Mouse (Mus musculus): ENCODE results near the gene Zfp1. TPM values are rescaled to one million over a fixed set of nuclear protein-coding genes. Genes with fewer than 3 reads are reported as not detected.

Zfp1 gene
- polyA plus RNA-seq, 1 experiment, result 7.5 TPM

DNA sequence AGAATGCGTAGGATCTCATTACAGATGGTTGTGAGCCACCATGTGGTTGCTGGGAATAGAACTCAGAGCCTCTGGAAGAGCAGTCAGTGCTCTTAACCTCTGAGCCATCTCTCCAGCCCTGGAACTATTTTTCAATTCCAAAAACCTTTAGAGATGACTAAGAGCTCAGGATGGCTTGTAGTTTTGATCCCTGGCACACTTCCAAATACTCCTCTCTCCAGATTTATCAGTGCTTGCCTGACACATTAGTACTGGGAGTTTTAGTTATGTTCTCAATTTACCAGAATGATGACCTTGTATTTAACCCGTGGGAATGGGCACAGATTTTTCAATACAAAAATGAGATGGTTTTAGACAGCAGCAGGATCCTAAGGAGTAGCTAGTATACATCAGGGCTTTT is 23.6 kb downstream of the Zfp1 start:
- WGBS, result 88% methylated on average over 2 of the region's 2 CpGs
- TF ChIP-seq CTCF (conservative IDR thresholded peaks at IDR 0.05; ENCODE audit: insufficient read depth, insufficient read length, low read depth, low read length) (no peak), POLR2A (IDR thresholded peaks at IDR 0.05; ENCODE audit: low read depth, low read length) (no peak)
- Histone ChIP-seq H3K36me3 (ENCODE audit: control insufficient read depth, insufficient read depth, low read length) (peaks cover 5% of the 10 kb centered on the region), H3K27me3 (replicated peaks; ENCODE audit: control insufficient read depth, insufficient read depth, low read length) (no peaks in the 10 kb centered on the region), H3K4me1 (ENCODE audit: control insufficient read depth, insufficient read depth, low read length) (no peaks in the 10 kb centered on the region), H3K4me3 (ENCODE audit: insufficient read depth, low read depth, low read length) (no peak overlapping the region), H3K27ac (ENCODE audit: insufficient read depth, low read depth, low read length) (no peak overlapping the region)
- no peak for DNase-seq

DNA sequence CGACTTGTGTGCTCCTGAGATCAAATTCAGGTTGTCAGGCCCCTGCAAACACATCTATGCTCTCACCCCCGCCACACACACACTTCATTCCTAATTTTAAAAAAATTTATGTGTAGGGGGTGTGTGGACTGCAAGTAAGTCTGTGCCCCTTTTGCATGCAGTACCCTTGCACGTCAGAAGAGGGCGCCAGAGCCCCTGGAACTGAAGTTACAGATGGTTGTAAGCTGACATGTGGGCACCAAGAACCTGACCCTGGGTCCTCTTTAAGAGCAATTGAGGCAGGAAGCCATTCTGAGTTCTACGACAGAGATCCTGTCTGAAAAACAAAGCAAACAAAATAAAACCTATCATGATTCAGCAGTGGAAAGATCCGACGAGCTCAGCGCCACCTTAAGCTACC is 33.0 kb downstream of the Zfp1 start:
- DNase-seq, result no peak
- 79% methylated on average over 8 of the region's 8 CpGs for WGBS
- H3K27me3 ChIP-seq (replicated peaks; ENCODE audit: control insufficient read depth, insufficient read depth, low read length), result no peaks in the 10 kb centered on the region
- H3K4me3 ChIP-seq (ENCODE audit: insufficient read depth, low read depth, low read length), result no peak overlapping the region
- no peaks in the 10 kb centered on the region; the same call in 1 of the 2 replicates for H3K4me1 ChIP-seq (ENCODE audit: control insufficient read depth, insufficient read depth, low read length)
- no peak overlapping the region for H3K27ac ChIP-seq (ENCODE audit: insufficient read depth, low read depth, low read length)
- TF ChIP-seq POLR2A (IDR thresholded peaks at IDR 0.05; ENCODE audit: low read depth, low read length) (no peak), CTCF (conservative IDR thresholded peaks at IDR 0.05; ENCODE audit: insufficient read depth, insufficient read length, low read depth, low read length) (peak; percentile 58)
- H3K36me3 ChIP-seq (ENCODE audit: control insufficient read depth, insufficient read depth, low read length), result no peaks in the 10 kb centered on the region

DNA sequence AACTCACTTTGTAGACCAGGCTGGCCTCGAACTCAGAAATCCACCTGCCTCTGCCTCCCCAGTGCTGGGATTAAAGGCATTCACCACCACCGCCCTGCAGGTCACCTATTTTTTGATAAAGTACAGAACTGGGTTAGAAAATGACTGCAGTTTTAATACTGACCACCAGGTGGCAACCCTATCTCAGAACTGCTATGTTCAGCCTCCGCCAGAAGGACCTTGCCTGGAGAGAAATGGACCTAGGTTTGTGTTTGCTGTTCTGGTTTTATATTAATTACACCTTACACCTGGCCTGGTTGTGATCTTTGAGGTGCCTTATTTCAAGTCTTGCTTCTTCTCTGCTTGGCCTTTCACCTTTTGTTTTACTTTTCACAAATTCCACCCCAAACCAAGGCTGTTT is 34.9 kb downstream of the Zfp1 start:
- TF ChIP-seq CTCF (conservative IDR thresholded peaks at IDR 0.05; ENCODE audit: insufficient read depth, insufficient read length, low read depth, low read length), result peak; percentile 75
- TF ChIP-seq POLR2A (IDR thresholded peaks at IDR 0.05; ENCODE audit: low read depth, low read length), result no peak
- Histone ChIP-seq H3K27ac (ENCODE audit: insufficient read depth, low read depth, low read length) (no peak overlapping the region), H3K27me3 (replicated peaks; ENCODE audit: control insufficient read depth, insufficient read depth, low read length) (no peaks in the 10 kb centered on the region), H3K36me3 (ENCODE audit: control insufficient read depth, insufficient read depth, low read length) (no peaks in the 10 kb centered on the region), H3K4me3 (ENCODE audit: insufficient read depth, low read depth, low read length) (no peak overlapping the region), H3K4me1 (ENCODE audit: control insufficient read depth, insufficient read depth, low read length) (no peaks in the 10 kb centered on the region; the same call in 1 of the 2 replicates)
- peak; percentile 83 for DNase-seq
- WGBS, result 22% methylated on average over 3 of the region's 3 CpGs

DNA sequence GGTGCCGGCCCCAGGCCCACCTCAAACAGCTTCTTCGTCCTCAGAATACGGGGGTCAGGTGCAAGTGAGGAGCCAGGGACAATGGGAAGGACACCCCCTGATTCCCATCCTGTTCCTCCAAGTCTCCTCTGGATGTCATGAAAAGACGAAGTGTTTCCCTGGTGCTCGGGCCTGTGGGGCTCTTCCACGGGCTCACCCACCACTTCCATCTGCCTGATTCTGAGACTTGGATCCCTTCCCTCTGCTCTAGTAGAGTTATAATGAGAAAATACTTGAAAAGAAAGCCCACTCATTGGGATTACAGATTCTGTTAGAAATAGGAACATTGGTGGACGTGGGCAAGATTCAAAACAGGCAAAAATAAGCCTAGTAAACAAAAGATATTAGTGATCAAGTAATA is 35.6 kb downstream of the Zfp1 start:
- TF ChIP-seq CTCF (conservative IDR thresholded peaks at IDR 0.05; ENCODE audit: insufficient read depth, insufficient read length, low read depth, low read length), result no peak
- TF ChIP-seq POLR2A (IDR thresholded peaks at IDR 0.05; ENCODE audit: low read depth, low read length), result no peak
- H3K4me1 ChIP-seq (ENCODE audit: control insufficient read depth, insufficient read depth, low read length), result no peaks in the 10 kb centered on the region; the same call in 1 of the 2 replicates
- H3K27ac ChIP-seq (ENCODE audit: insufficient read depth, low read depth, low read length), result no peak overlapping the region
- H3K36me3 ChIP-seq (ENCODE audit: control insufficient read depth, insufficient read depth, low read length), result no peaks in the 10 kb centered on the region
- H3K4me3 ChIP-seq (ENCODE audit: insufficient read depth, low read depth, low read length), result no peak overlapping the region
- no peak for DNase-seq
- 95% methylated on average over 7 of the region's 7 CpGs for WGBS
- no peaks in the 10 kb centered on the region for H3K27me3 ChIP-seq (replicated peaks; ENCODE audit: control insufficient read depth, insufficient read depth, low read length)

DNA sequence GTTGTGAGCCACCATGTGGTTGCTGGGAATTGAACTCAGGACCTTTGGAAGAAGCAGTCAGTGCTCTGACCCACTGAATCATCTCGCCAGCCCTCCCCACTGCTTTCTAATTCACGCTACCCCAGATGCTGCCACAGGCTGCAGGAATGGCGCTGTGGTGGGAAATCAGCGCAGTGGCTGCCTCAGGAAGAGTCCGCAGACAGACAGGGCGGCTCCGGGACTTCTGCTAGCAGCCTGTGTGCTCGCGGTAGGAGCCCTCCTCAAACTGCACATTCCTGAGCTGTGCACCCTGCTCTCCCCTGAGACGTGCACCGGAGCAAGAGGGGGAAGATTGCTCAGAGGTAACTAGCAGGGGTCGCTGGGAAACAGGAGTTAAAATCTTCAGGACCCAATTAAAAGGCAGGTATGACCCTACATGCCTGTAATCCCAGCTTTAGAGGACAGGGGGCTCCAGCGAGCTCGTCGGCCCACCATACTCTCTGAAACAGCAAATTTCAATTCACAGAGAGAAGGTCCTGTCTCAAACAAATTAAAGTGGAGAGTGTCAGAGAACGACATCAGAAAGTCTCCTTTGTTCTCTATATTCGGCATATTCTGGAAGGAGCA is 37.3 kb downstream of the Zfp1 start:
- Histone ChIP-seq H3K27ac (ENCODE audit: insufficient read depth, low read depth, low read length) (no peak overlapping the region), H3K4me1 (ENCODE audit: control insufficient read depth, insufficient read depth, low read length) (no peaks in the 10 kb centered on the region; the same call in 1 of the 2 replicates), H3K4me3 (ENCODE audit: insufficient read depth, low read depth, low read length) (no peak overlapping the region), H3K36me3 (ENCODE audit: control insufficient read depth, insufficient read depth, low read length) (no peaks in the 10 kb centered on the region), H3K27me3 (replicated peaks; ENCODE audit: control insufficient read depth, insufficient read depth, low read length) (no peaks in the 10 kb centered on the region)
- no peak for DNase-seq
- TF ChIP-seq POLR2A (IDR thresholded peaks at IDR 0.05; ENCODE audit: low read depth, low read length) (no peak), CTCF (conservative IDR thresholded peaks at IDR 0.05; ENCODE audit: insufficient read depth, insufficient read length, low read depth, low read length) (no peak)
- WGBS, result 50% methylated on average over 17 of the region's 17 CpGs

DNA sequence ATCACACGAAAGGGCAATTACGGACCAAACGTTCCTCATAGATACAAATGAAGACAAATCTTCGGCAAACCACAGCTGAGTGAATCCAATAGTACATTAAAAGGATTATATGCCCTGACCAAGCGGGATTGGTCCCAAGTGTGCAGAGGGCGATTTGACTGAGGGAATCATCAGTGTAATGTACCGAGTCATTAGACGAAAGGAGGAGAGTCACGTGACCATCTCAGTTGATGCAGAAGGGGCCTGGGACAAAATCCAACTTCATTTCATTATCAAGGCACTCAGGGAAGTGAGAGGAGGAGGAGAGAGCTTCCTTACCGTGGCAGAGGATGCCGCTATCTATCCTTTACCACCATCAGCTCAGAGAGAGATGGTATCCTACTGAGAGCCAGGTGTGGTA is 38.0 kb downstream of the Zfp1 start:
- Histone ChIP-seq H3K4me3 (ENCODE audit: insufficient read depth, low read depth, low read length) (no peak overlapping the region), H3K36me3 (ENCODE audit: control insufficient read depth, insufficient read depth, low read length) (no peaks in the 10 kb centered on the region), H3K27me3 (replicated peaks; ENCODE audit: control insufficient read depth, insufficient read depth, low read length) (no peaks in the 10 kb centered on the region), H3K27ac (ENCODE audit: insufficient read depth, low read depth, low read length) (no peak overlapping the region), H3K4me1 (ENCODE audit: control insufficient read depth, insufficient read depth, low read length) (no peaks in the 10 kb centered on the region; the same call in 1 of the 2 replicates)
- WGBS, result 75% methylated on average over 11 of the region's 11 CpGs
- TF ChIP-seq POLR2A (IDR thresholded peaks at IDR 0.05; ENCODE audit: low read depth, low read length), result no peak
- no peak for TF ChIP-seq CTCF (conservative IDR thresholded peaks at IDR 0.05; ENCODE audit: insufficient read depth, insufficient read length, low read depth, low read length)
- no peak for DNase-seq

DNA sequence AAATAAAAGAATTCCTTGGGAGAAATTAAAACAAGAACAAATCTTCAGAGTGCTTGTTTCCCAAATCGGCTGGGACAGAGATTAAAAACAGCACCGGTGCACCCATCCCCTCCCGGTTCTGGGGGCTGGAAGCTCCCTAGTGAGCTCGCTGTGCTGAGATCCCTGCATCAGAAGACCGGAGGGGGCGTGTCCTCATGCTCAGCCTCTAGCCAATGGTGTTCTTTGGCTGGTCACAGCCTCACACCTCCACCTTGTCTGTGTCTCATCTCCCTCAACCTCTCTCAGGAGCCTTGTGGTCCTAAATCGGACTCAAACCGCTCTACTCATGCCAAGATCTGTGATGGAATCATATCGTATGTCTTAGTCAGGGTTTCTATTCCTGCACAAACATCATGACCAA is 39.3 kb downstream of the Zfp1 start:
- DNase-seq, result no peak
- TF ChIP-seq CTCF (conservative IDR thresholded peaks at IDR 0.05; ENCODE audit: insufficient read depth, insufficient read length, low read depth, low read length) (no peak), POLR2A (IDR thresholded peaks at IDR 0.05; ENCODE audit: low read depth, low read length) (no peak)
- 44% methylated on average over 9 of the region's 9 CpGs for WGBS

More for the DNA sequence above, 39.3 kb downstream of the Zfp1 start:
- no peaks in the 10 kb centered on the region for H3K36me3 ChIP-seq (ENCODE audit: control insufficient read depth, insufficient read depth, low read length)
- no peaks in the 10 kb centered on the region for H3K27me3 ChIP-seq (replicated peaks; ENCODE audit: control insufficient read depth, insufficient read depth, low read length)
- H3K4me3 ChIP-seq (ENCODE audit: insufficient read depth, low read depth, low read length), result no peak overlapping the region
- no peak overlapping the region for H3K27ac ChIP-seq (ENCODE audit: insufficient read depth, low read depth, low read length)
- H3K4me1 ChIP-seq (ENCODE audit: control insufficient read depth, insufficient read depth, low read length), result no peaks in the 10 kb centered on the region; the same call in 1 of the 2 replicates

All from kidney, adult 2 months (tissue).